Mouse (Mus musculus) midbrain, embryonic 15.5 days (tissue): Measurements from ENCODE around the gene Tgif2. TPM values are rescaled to one million over a fixed set of nuclear protein-coding genes. Genes with fewer than 3 reads are reported as not detected.
"Not testable (repeated sequence)": the region's sequence is repeated elsewhere in the genome, so short reads cannot be mapped to it uniquely, and the experiment has no call there.

ENCODE experiments used
- ATAC-seq: fragments of 200-750 bp; cut with Nextera tagmentation; replicated peaks from 2 replicates; pipeline ENCODE4 v1.8.0; 2017; ENCODE audit warnings: moderate TSS enrichment
- H3K27ac ChIP-seq: fragments of 300-500 bp; sonication (generic); 2 replicates; pipeline ENCODE4 v1.5.1; 2015; ENCODE audit warnings: mild to moderate bottlenecking, inconsistent platforms
- H3K27me3 ChIP-seq: fragments of 300-500 bp; sonication (generic); replicated peaks from 2 replicates; pipeline ENCODE4 v1.6.1; 2015; ENCODE audit warnings: inconsistent platforms
- H3K36me3 ChIP-seq: fragments of 300-500 bp; sonication (generic); replicated peaks from 2 replicates; pipeline ENCODE4 v1.6.1; 2015; ENCODE audit warnings: inconsistent platforms
- H3K4me1 ChIP-seq: fragments of 300-500 bp; sonication (generic); 2 replicates; pipeline ENCODE4 v1.6.1; 2015; ENCODE audit warnings: inconsistent platforms
- H3K4me2 ChIP-seq: fragments of 300-500 bp; sonication (generic); 2 replicates; pipeline ENCODE4 v1.6.1; 2015; ENCODE audit warnings: inconsistent platforms, mild to moderate bottlenecking, moderate library complexity
- H3K4me3 ChIP-seq: fragments of 300-500 bp; sonication (generic); 2 replicates; pipeline ENCODE4 v1.5.1; 2015; ENCODE audit warnings: mild to moderate bottlenecking, inconsistent platforms
- H3K9ac ChIP-seq: fragments of 300-500 bp; sonication (generic); 2 replicates; pipeline ENCODE4 v1.6.1; 2015; ENCODE audit warnings: mild to moderate bottlenecking, inconsistent platforms
- H3K9me3 ChIP-seq: fragments of 300-500 bp; sonication (generic); 2 replicates; pipeline ENCODE4 v1.6.1; 2016; ENCODE audit warnings: inconsistent platforms
- WGBS: fragments of 180-500 bp; shearing (Covaris S2); methylation state at CpG from one replicate; pipeline ENCODE4 v1.1.7; 2015; ENCODE audit warnings: mixed read lengths; 5-methylcytosine and 5-hydroxymethylcytosine counted together
- polyA plus RNA-seq: library from polyadenylated mRNA; unstranded; fragments of >200 nt; fragmentation: Nextera tagmentation; extraction: Ambion mirVana; gene quantifications from 2 replicates; pipeline ENCODE4 v1.2.1, GENCODE M21; 2015

Gene Tgif2
- 19.9 and 21.9 TPM in 2 replicates for polyA plus RNA-seq

DNA sequence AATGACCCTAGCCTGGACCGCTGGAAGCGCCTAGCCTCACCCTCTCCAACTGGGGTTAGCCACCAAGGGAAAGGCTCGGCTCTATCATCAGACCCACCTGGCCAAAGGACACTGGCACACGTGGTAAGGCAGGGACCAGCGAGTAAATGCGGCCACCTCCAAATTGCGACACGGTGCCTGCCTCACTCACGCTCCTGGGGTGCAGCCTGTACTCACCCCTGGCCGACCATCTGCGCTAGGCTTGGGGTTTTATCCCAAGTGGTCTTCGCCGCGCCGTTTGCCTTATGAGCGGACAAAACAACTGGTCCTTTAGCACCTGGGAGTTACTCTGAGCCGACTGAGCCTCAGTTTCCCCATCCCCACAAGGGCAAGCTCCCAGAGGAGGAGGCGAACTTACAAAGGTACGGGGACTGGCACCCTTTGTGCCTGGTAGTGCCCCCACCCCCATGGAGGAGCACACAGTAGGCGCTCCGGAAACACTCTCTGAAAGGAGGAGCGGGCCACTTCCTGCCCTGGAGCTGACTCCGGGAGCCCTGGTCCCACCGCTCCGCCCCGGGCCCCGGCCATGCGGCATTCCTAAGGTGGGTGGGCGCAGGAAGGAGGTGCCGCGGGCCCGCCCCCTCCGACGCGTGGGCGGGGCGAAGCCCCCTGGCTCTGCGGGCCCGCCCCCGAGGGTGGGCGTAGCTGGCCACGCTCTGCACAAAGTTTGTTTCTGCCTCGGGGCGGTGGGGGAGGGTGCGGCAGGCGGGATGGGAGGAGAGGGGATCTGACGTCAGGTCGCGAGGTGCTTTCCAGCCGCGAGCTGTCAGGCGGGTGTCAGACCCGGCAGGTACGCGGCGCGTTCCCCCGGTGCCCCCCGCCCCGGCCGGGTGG lies at the start of gene Tgif2:
Gene Tgif2 (plus strand): TSS at position 689 of the 873 bp plus-strand sequence.
- Histone ChIP-seq H3K4me1 (peaks cover 43% of the 10 kb centered on the region), H3K9me3 (no peaks in the 10 kb centered on the region), H3K27ac (peak within 1 kb of the TSS; percentile 65), H3K36me3 (no peaks in the 10 kb centered on the region), H3K4me2 (peak within 1 kb of the TSS; percentile 100), H3K4me3 (peak within 1 kb of the TSS; percentile 60), H3K9ac (peak within 1 kb of the TSS; percentile 47), H3K27me3 (peaks cover 31% of the 10 kb centered on the region)
- WGBS = 2% methylated on average over 59 of the region's 61 CpGs
- peak; percentile 74 for ATAC-seq

DNA sequence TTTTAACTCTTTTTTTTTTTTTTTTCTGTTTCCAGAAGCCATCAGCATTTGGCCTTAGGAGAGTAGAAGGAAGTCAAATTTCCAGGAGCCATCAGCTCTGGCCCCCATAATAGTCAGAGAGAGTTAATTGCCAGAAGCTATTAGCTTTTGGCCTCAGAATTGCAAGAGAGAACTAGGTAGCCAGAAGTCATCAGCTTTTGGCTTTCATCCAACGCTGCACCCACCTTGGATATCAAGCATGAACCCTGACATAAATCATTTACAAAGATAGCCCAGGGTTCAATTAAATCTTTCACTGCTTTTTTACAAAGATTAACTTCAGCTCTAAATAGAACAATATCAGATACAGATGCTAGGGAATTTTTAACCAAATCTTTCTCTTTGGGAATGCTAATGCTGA lies 41.3 kb upstream of the Tgif2 start:
- no peak overlapping the region for H3K4me3 ChIP-seq
- H3K4me1 ChIP-seq = no peaks in the 10 kb centered on the region
- H3K27me3 ChIP-seq = no peaks in the 10 kb centered on the region
- H3K4me2 ChIP-seq = no peak overlapping the region
- ATAC-seq = no peak
- no peak overlapping the region for H3K9ac ChIP-seq
- no peaks in the 10 kb centered on the region for H3K9me3 ChIP-seq
- no peaks in the 10 kb centered on the region for H3K36me3 ChIP-seq
- 78% methylated on average over 1 of the region's 1 CpGs for WGBS
- H3K27ac ChIP-seq = no peak overlapping the region

GRCm38 (mm10) chr2:156801045-156801444 lies 38.8 kb upstream of the Tgif2 start:
- Histone ChIP-seq H3K4me3 (no peak overlapping the region), H3K4me2 (no peak overlapping the region), H3K36me3 (no peaks in the 10 kb centered on the region), H3K27me3 (no peaks in the 10 kb centered on the region), H3K9me3 (no peaks in the 10 kb centered on the region), H3K4me1 (no peaks in the 10 kb centered on the region), H3K9ac (no peak overlapping the region), H3K27ac (no peak overlapping the region)
- WGBS = 78% methylated on average over 4 of the region's 4 CpGs
- ATAC-seq = no peak

DNA sequence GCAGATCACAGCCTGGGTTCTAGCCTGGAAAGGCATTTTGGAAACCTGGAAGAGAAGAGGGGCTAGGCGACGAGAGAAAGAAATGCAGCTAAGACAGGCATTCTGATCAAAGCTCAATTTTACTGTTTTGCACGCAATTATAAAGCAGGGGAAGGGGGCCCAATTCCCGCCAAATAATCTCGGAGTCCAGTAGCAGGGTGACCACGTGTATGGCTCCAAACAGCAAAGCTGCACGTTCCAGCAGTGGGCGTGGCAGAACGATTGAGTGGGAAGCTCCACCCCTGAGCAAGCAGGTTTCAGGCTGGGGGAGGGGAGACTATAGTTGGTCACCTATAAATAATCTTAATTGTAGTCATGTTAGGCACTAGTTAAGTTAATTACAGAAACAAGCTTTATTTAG lies 37.7 kb upstream of the Tgif2 start:
- not testable (repeated sequence) for H3K9ac ChIP-seq, H3K36me3 ChIP-seq, H3K27me3 ChIP-seq, H3K4me1 ChIP-seq, ATAC-seq, H3K4me3 ChIP-seq, H3K4me2 ChIP-seq, H3K27ac ChIP-seq, H3K9me3 ChIP-seq
- 57% methylated on average over 9 of the region's 9 CpGs for WGBS

DNA sequence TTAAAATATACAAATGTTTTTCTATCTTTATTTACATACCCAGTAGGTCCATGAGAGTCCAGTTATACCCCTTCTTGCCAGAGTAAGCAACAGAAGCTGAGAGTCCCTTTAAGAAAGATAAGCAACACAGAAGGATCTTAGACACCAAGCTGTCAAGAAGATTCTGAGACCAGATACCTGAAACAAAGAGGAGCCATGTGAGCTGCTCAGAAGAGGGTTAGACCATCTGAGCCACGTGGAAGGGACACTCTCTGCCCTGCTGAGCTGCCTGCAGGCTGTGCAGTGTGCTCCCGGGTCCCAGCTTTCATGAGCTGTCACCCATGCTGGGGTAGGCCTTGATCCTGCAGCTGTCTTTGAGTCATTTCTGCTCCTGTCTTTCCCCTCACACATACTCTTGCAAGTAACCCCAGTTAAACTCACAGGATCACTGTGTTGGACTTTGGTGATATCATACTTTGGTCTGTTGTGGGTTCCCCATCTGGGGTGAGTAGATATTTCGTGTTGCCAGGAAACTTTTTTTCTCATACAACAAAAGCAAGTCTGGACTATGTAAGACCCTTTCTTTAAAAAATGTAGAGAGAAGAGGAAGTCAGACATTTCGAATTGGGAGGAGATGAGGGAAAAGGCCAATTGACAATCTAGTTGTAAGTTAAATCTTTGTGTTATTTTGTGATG lies 36.0 kb upstream of the Tgif2 start:
- Histone ChIP-seq H3K27me3 (no peaks in the 10 kb centered on the region), H3K4me2 (no peak overlapping the region), H3K4me3 (no peak overlapping the region), H3K9me3 (no peaks in the 10 kb centered on the region), H3K27ac (no peak overlapping the region), H3K4me1 (no peaks in the 10 kb centered on the region), H3K9ac (no peak overlapping the region), H3K36me3 (no peaks in the 10 kb centered on the region)
- WGBS = 61% methylated on average over 4 of the region's 4 CpGs
- no peak for ATAC-seq

GRCm38 (mm10) chr2:156804589-156804988 lies 35.2 kb upstream of the Tgif2 start:
- H3K36me3 ChIP-seq = no peaks in the 10 kb centered on the region
- H3K4me1 ChIP-seq = no peaks in the 10 kb centered on the region
- ATAC-seq = no peak
- WGBS = 90% methylated on average over 4 of the region's 4 CpGs
- H3K4me2 ChIP-seq = no peak overlapping the region
- H3K4me3 ChIP-seq = no peak overlapping the region
- H3K9me3 ChIP-seq = no peaks in the 10 kb centered on the region
- no peaks in the 10 kb centered on the region for H3K27me3 ChIP-seq
- no peak overlapping the region for H3K9ac ChIP-seq
- H3K27ac ChIP-seq = no peak overlapping the region

DNA sequence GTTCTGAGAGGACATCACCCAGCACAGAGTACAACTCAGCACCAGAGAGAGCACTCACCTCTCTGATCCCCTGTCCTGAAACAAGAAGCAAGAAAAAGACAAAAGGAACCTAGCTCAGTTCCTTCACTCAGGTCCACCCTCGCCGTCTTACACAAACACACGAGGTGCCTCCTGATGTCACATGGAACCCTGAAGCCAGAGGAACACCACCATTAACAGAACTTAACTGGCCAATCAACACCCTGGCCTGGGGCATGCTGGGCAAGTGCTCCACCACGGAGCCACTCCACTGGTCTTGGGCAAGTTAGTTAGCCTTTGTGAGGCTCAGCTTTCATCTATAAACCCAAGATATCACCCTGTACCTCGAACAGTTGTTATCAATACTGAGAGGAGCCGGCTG lies 32.9 kb upstream of the Tgif2 start:
- H3K36me3 ChIP-seq = no peaks in the 10 kb centered on the region
- no peak overlapping the region for H3K27ac ChIP-seq
- H3K27me3 ChIP-seq = no peaks in the 10 kb centered on the region
- no peak overlapping the region for H3K4me3 ChIP-seq
- ATAC-seq = no peak
- WGBS = 75% methylated on average over 6 of the region's 6 CpGs
- H3K9me3 ChIP-seq = no peaks in the 10 kb centered on the region
- H3K4me1 ChIP-seq = no peaks in the 10 kb centered on the region
- no peak overlapping the region for H3K9ac ChIP-seq
- H3K4me2 ChIP-seq = no peak overlapping the region

DNA sequence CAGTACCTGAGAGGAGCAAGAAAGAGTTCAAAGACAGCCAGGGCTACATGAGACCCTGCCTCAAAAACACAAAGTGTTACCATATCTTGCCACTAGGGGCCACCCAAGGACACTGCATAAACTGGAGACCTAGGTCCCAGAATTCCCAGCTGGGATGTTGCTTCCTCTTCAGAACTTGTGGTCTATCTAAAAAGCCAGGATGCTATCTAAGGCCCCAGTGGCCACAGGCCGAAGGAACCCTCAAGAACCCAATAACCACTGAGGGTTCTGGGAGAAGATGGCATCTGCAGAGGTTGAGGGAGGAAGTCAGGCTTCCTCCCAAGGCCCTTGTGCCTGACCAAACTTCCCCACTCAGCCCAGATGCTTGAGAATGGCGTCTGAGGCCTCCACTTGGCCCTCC lies 30.2 kb upstream of the Tgif2 start:
- Histone ChIP-seq H3K27ac (no peak overlapping the region), H3K27me3 (no peaks in the 10 kb centered on the region), H3K4me1 (no peaks in the 10 kb centered on the region), H3K36me3 (no peaks in the 10 kb centered on the region), H3K4me3 (no peak overlapping the region), H3K9ac (no peak overlapping the region), H3K9me3 (no peaks in the 10 kb centered on the region), H3K4me2 (no peak overlapping the region)
- 68% methylated on average over 2 of the region's 2 CpGs for WGBS
- no peak for ATAC-seq

DNA sequence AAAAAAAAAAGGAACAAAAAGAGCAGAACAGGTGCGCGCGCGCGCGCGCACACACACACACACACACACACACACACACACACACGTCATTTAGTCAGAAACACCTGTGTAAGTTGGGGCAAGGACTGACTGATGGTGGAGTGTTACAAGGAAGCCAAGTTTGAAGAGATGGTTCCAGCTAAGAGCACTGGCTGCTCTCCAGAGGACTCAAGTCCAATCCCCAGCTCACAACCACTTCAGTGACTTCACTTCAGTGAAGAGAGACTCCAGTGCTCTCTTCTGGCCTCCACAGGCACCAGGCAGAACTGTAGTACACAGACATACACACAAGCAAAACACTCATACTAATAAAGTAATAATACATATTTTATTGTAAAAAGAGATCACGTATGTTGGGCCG lies 29.1 kb upstream of the Tgif2 start:
- H3K4me1 ChIP-seq = no peaks in the 10 kb centered on the region
- no peak overlapping the region for H3K4me3 ChIP-seq
- no peak overlapping the region for H3K9ac ChIP-seq
- 92% methylated on average over 10 of the region's 10 CpGs for WGBS
- H3K27me3 ChIP-seq = no peaks in the 10 kb centered on the region
- no peak for ATAC-seq
- H3K36me3 ChIP-seq = no peaks in the 10 kb centered on the region
- no peaks in the 10 kb centered on the region for H3K9me3 ChIP-seq
- H3K27ac ChIP-seq = no peak overlapping the region
- no peak overlapping the region for H3K4me2 ChIP-seq

GRCm38 (mm10) chr2:156811556-156811955 lies 28.3 kb upstream of the Tgif2 start:
- Histone ChIP-seq H3K4me2 (no peak overlapping the region), H3K9ac (no peak overlapping the region), H3K9me3 (no peaks in the 10 kb centered on the region), H3K27me3 (no peaks in the 10 kb centered on the region), H3K27ac (no peak overlapping the region), H3K4me3 (no peak overlapping the region), H3K4me1 (no peaks in the 10 kb centered on the region), H3K36me3 (no peaks in the 10 kb centered on the region)
- ATAC-seq = no peak
- 73% methylated on average over 5 of the region's 5 CpGs for WGBS

- no peaks in the 10 kb centered on the region for H3K27me3 ChIP-seq
- no peak for ATAC-seq
- H3K36me3 ChIP-seq = no peaks in the 10 kb centered on the region
- no peak overlapping the region for H3K4me3 ChIP-seq
- 8% methylated on average over 8 of the region's 8 CpGs for WGBS
- H3K4me2 ChIP-seq = no peak overlapping the region
- H3K9ac ChIP-seq = no peak overlapping the region
- H3K4me1 ChIP-seq = no peaks in the 10 kb centered on the region
- H3K9me3 ChIP-seq = no peaks in the 10 kb centered on the region
- no peak overlapping the region for H3K27ac ChIP-seq
Observed at GRCm38 (mm10) chr2:156814344-156814801, 25.4 kb upstream of the Tgif2 start.

- WGBS = 27% methylated on average over 5 of the region's 5 CpGs
- H3K36me3 ChIP-seq = no peaks in the 10 kb centered on the region
- no peaks in the 10 kb centered on the region for H3K4me1 ChIP-seq
- no peaks in the 10 kb centered on the region for H3K9me3 ChIP-seq
- no peak overlapping the region for H3K4me2 ChIP-seq
- ATAC-seq = no peak
- no peak overlapping the region for H3K27ac ChIP-seq
- H3K9ac ChIP-seq = no peak overlapping the region
- no peaks in the 10 kb centered on the region for H3K27me3 ChIP-seq
- H3K4me3 ChIP-seq = no peak overlapping the region
Observed at GRCm38 (mm10) chr2:156814893-156815292, 24.9 kb upstream of the Tgif2 start.
